Mouse (Mus musculus): Measurements from ENCODE around the gene Lamc3. TPM values are rescaled to one million over a fixed set of nuclear protein-coding genes. Genes with fewer than 3 reads are reported as not detected.
"Not testable (repeated sequence)": the region's sequence is repeated elsewhere in the genome, so short reads cannot be mapped to it uniquely, and the experiment has no call there.

The Lamc3 gene
- polyA plus RNA-seq, 1 experiment from 2014 or later = 1.6 TPM

DNA sequence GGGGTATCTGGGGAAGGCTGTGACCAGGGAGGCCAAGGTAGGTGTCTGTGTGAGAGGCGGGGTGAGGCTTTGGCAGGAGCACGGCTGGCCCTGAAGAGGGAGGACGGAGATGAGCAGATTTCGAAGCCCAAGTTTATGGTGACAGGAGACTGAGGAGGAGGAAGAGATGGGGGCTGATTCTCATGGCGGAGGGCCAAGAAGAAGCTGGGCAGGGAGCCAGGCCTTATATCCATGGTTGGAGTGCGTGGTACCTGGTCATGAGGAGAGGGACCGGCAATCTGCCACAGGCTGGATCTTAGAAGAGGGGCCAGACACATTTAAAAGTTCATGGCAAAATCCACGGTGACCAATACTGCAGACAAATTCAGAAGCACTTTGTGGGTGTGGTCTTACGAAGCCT lies 19.3 kb downstream of the Lamc3 start:
- Histone ChIP-seq H3K36me3 (no peaks in the 10 kb centered on the region), H3K4me2 (no peak overlapping the region), H3K9ac (no peak overlapping the region), H3K9me3 (no peaks in the 10 kb centered on the region), H3K27me3 (no peaks in the 10 kb centered on the region), H3K4me3 (no peak overlapping the region), H3K4me1 (0 out of 2 replicates have a peak, but pooled peaks cover 3% of the 10 kb centered on the region), H3K27ac (no peak overlapping the region)
- WGBS = 45% methylated on average over 9 of the region's 9 CpGs
- ATAC-seq (ENCODE audit: borderline replicate concordance, extremely low read depth, low FRiP score, low TSS enrichment) = no peak

DNA sequence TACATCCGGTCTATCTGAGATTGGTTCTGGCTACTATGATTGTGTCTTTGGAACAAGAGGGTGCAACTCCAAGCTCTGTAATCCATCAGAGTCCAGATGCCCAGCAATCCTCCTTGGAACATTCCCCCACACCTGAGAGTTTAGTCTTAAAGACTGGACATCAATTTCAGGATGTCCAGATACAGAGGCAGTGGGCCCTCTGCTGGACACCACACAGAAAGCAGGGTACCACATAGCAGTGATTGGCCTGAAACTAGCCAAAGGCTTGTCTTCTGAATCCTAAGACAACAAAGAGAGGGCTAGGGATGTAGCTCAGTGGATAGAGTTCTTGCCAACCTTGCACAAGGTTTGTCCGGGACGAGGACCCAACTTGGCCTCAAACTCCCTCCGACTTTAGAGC lies 25.5 kb downstream of the Lamc3 start:
- ATAC-seq (ENCODE audit: borderline replicate concordance, extremely low read depth, low FRiP score, low TSS enrichment) = no peak
- Histone ChIP-seq H3K36me3 (no peaks in the 10 kb centered on the region), H3K27ac (no peak overlapping the region), H3K9ac (no peak overlapping the region), H3K4me1 (no peaks in the 10 kb centered on the region), H3K4me3 (no peak overlapping the region), H3K27me3 (no peaks in the 10 kb centered on the region; the same call in 1 of the 2 replicates), H3K9me3 (no peaks in the 10 kb centered on the region), H3K4me2 (no peak overlapping the region)
- WGBS = 67% methylated on average over 4 of the region's 4 CpGs

DNA sequence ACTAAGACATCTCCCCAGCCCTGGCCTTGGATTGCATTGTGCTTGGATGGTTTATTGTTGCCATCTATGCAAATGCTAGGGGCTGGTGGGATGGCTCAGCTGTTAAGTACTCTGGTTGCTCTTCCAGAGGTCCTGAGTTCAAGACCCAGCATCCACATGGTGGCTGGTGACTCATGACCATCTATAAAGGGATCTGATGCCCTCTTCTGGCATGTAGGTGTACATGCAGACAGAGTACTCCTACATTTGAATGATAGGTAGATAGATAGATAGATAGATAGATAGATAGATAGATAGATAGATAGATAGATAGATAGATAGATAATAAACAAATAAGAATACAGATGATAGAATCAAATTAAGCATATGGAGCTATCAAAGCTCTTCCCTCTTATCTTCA lies 27.1 kb downstream of the Lamc3 start:
- H3K4me3 ChIP-seq; H3K36me3 ChIP-seq; H3K9ac ChIP-seq; H3K27me3 ChIP-seq; ATAC-seq (ENCODE audit: borderline replicate concordance, extremely low read depth, low FRiP score, low TSS enrichment); H3K4me1 ChIP-seq; H3K27ac ChIP-seq; H3K9me3 ChIP-seq; H3K4me2 ChIP-seq: not testable (repeated sequence)

DNA sequence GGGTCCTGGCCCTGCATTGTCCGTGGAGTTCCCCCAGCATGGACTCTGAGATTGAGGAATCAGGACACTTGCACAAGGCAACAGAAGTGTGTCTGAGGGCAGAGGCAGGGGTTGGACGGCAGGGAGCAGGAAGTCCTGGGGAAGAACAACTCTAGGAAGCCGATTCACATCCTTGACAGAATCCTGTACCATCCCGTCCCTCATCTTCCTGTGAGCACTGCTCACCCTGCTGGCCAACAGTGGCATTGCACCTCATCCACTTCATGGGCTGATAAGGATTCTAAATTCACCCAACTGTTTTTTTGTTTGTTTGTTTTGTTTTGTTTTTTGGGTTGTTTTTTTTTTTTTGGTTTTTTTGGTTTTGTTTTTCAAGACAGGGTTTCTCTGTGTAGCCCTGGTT lies 28.0 kb downstream of the Lamc3 start:
- ATAC-seq (ENCODE audit: borderline replicate concordance, extremely low read depth, low FRiP score, low TSS enrichment) = no peak

DNA sequence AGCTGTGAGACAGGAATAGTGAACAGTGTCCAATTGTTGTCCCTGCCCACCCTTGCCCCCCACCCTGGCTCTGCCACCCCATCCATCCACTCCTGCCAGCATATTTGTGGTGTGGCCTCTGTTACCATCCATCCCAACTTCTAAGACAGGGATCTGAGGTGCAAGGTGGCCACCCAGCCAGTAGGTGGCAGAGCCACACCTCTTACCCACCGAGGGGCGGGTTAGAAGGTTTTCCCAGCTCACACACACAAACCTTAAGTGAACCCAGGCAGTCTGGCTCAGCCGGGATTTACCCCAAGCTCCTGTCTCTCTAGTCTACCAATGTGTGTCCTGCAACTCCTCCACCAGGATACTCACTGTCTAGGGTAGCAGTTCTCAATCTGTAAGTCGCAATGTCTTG lies 30.5 kb downstream of the Lamc3 start:
- H3K9me3 ChIP-seq = no peaks in the 10 kb centered on the region
- H3K9ac ChIP-seq = no peak overlapping the region
- no peak overlapping the region for H3K27ac ChIP-seq
- peaks cover 7% of the 10 kb centered on the region; the same call in 1 of the 2 replicates for H3K27me3 ChIP-seq
- WGBS = 29% methylated on average over 4 of the region's 4 CpGs
- no peaks in the 10 kb centered on the region for H3K36me3 ChIP-seq
- no peak overlapping the region for H3K4me3 ChIP-seq
- H3K4me1 ChIP-seq = no peaks in the 10 kb centered on the region
- no peak for ATAC-seq (ENCODE audit: borderline replicate concordance, extremely low read depth, low FRiP score, low TSS enrichment)
- no peak overlapping the region for H3K4me2 ChIP-seq

More for the DNA sequence above, 28.0 kb downstream of the Lamc3 start:
- no peaks in the 10 kb centered on the region for H3K36me3 ChIP-seq
- no peak overlapping the region for H3K4me3 ChIP-seq
- H3K4me1 ChIP-seq = no peaks in the 10 kb centered on the region
- H3K4me2 ChIP-seq = no peak overlapping the region
- no peaks in the 10 kb centered on the region for H3K9me3 ChIP-seq
- no peak overlapping the region for H3K27ac ChIP-seq
- 19% methylated on average over 4 of the region's 4 CpGs for WGBS
- H3K9ac ChIP-seq = no peak overlapping the region
- peaks cover 2% of the 10 kb centered on the region; the same call in 1 of the 2 replicates for H3K27me3 ChIP-seq

DNA sequence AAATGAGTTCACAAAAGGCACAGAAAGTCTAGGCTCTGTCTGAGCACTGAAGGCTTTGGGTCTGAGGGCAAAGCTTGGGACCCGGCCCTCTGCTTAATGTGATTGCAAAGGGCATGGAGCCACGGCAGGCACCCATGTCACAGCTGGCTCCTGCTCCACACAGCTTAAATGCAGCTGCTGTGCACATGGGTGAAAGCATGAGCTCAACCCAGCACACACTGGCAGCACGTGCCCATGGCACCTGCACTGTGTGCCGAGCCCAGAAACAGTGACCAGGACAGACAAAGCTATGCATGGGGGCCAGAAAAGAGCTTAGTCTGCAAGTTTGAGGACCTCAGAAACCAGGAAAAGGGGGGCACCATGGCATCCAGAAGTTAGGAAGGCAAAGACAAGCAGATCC lies 36.6 kb downstream of the Lamc3 start:
- Histone ChIP-seq H3K4me3 (no peak overlapping the region), H3K9me3 (no peaks in the 10 kb centered on the region), H3K36me3 (no peaks in the 10 kb centered on the region), H3K9ac (no peak overlapping the region), H3K4me1 (no peaks in the 10 kb centered on the region), H3K4me2 (no peak overlapping the region), H3K27me3 (peaks cover 7% of the 10 kb centered on the region; the same call in 1 of the 2 replicates), H3K27ac (no peak overlapping the region)
- WGBS = 71% methylated on average over 4 of the region's 4 CpGs
- no peak for ATAC-seq (ENCODE audit: borderline replicate concordance, extremely low read depth, low FRiP score, low TSS enrichment)

DNA sequence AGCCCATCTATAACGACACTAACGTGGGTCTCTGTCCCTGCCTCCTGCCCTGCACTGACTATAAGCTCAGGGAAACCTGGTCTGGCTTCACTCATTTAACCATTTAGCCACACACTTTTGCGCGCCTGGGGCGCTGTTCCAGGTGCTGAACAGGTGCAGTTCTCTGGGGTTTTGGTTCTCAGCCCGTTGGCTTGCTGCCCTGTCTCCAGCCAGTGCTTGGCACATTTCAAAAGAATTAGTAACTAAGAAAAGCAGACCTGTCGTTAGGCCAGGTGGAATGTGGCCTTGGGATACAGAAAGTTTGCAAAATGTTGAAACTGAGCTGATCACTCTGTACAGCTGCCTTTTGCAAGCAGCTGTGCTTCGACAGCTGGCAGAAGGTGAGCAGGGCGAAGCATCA lies 37.7 kb downstream of the Lamc3 start:
- 26% methylated on average over 9 of the region's 9 CpGs for WGBS

DNA sequence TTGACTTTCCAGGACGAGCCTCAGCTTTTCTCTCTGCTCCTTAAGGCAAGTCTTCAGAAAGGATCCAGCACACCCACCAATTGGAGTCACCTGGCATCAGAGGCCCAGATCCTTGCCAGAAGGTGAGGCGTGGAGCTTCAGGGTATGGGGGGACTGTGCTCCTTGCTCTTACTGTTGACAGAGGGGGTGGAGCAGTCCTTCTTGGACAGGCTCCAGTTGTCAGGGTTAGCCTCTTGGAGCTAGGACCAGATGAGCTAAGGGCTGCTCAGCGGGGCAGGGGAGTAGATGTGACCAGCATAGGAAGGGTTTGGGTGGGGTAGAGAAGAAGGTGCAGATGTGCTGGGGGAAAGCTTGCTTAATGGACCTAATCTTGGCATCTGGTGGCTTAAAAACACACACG lies 38.8 kb downstream of the Lamc3 start:
- no peaks in the 10 kb centered on the region for H3K36me3 ChIP-seq
- H3K4me2 ChIP-seq = no peak overlapping the region
- no peak overlapping the region for H3K9ac ChIP-seq
- no peak overlapping the region for H3K27ac ChIP-seq
- 34% methylated on average over 4 of the region's 4 CpGs for WGBS
- H3K4me3 ChIP-seq = no peak overlapping the region
- H3K27me3 ChIP-seq = peaks cover 2% of the 10 kb centered on the region; the same call in 1 of the 2 replicates
- no peak for ATAC-seq (ENCODE audit: borderline replicate concordance, extremely low read depth, low FRiP score, low TSS enrichment)
- no peaks in the 10 kb centered on the region for H3K9me3 ChIP-seq
- H3K4me1 ChIP-seq = no peaks in the 10 kb centered on the region

More for the DNA sequence above, 37.7 kb downstream of the Lamc3 start:
- H3K27me3 ChIP-seq = peaks cover 7% of the 10 kb centered on the region; the same call in 1 of the 2 replicates
- no peaks in the 10 kb centered on the region for H3K4me1 ChIP-seq
- no peak for ATAC-seq (ENCODE audit: borderline replicate concordance, extremely low read depth, low FRiP score, low TSS enrichment)
- H3K9me3 ChIP-seq = no peaks in the 10 kb centered on the region
- H3K9ac ChIP-seq = no peak overlapping the region
- no peak overlapping the region for H3K4me3 ChIP-seq
- H3K27ac ChIP-seq = no peak overlapping the region
- H3K36me3 ChIP-seq = no peaks in the 10 kb centered on the region
- H3K4me2 ChIP-seq = no peak overlapping the region

DNA sequence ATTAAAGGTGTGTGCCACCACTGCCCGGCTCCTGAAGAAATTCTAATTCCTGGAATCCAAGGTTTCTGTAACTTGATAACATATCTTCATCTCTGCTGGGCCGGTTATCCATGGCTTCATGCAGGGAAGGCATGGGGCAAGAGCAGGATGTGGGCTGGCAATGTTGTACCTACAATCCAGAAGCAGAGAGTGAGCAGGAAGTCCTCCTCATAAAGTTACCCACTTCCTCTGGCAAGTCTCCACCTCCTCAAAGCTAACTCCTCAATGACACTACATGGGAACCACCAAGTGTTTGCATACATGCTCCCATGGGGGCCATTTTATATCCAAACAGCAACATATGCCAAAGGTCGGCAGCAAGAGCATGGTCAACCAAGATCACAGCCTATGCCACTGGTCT lies 42.6 kb downstream of the Lamc3 start:
- Histone ChIP-seq H3K27ac (no peak overlapping the region), H3K9me3 (no peaks in the 10 kb centered on the region), H3K4me2 (no peak overlapping the region), H3K4me1 (no peaks in the 10 kb centered on the region), H3K4me3 (no peak overlapping the region), H3K27me3 (no peaks in the 10 kb centered on the region), H3K9ac (no peak overlapping the region), H3K36me3 (no peaks in the 10 kb centered on the region)
- no peak for ATAC-seq (ENCODE audit: borderline replicate concordance, extremely low read depth, low FRiP score, low TSS enrichment)
- WGBS = 83% methylated on average over 3 of the region's 3 CpGs

DNA sequence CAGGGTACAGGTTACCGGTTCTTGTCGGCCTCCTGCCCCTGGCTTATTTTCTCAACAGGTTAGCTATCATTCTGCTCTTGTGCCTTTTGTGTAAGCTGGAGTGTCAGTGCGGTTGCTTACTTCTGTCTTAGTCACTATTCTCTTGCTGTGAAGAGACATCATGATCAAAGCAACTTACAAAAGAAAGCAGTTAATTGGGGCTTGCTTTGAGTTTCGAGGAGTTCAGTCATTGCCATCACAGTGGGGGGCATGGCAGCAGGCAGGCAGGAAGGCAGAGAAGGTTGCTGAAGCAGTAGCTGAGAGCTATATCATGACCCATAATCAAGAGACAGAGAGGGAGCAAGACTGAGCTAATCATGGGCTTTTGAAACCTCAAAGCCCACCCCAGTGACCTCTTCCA lies 47.5 kb downstream of the Lamc3 start:
- H3K27ac ChIP-seq = no peak overlapping the region

DNA sequence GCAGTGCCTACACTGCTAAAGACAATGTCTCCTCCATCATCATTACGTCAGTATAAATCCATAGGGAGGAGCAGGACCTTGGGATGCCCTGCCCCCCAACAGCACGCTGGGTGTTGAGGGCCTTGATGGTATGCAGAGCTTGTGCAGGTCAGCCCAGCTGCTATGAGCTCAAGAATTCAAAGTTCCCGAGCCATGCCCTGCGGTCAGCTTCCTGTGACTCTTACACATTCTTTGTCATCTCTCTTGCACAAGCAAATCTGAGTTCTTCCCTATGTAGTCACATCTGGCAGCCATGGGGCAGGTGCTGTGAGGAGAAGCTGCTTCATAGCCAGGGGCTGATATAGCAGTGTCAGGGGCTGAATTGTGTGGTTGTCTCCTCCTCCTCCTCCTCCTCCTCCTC lies 48.0 kb downstream of the Lamc3 start:
- no peak overlapping the region for H3K27ac ChIP-seq
- no peak overlapping the region for H3K4me2 ChIP-seq
- no peak overlapping the region for H3K9ac ChIP-seq
- no peak overlapping the region for H3K4me3 ChIP-seq
- H3K36me3 ChIP-seq = no peaks in the 10 kb centered on the region
- H3K4me1 ChIP-seq = no peaks in the 10 kb centered on the region
- 31% methylated on average over 4 of the region's 4 CpGs for WGBS
- H3K9me3 ChIP-seq = no peaks in the 10 kb centered on the region
- 0 out of 2 replicates have a peak, but pooled peaks have one; percentile 31 for ATAC-seq (ENCODE audit: borderline replicate concordance, extremely low read depth, low FRiP score, low TSS enrichment)
- no peaks in the 10 kb centered on the region for H3K27me3 ChIP-seq

More for the DNA sequence above, 47.5 kb downstream of the Lamc3 start:
- Histone ChIP-seq H3K36me3 (no peaks in the 10 kb centered on the region), H3K4me1 (no peaks in the 10 kb centered on the region), H3K9me3 (no peaks in the 10 kb centered on the region), H3K9ac (no peak overlapping the region), H3K4me3 (no peak overlapping the region), H3K4me2 (no peak overlapping the region), H3K27me3 (no peaks in the 10 kb centered on the region)
- WGBS = 49% methylated on average over 4 of the region's 4 CpGs
- ATAC-seq (ENCODE audit: borderline replicate concordance, extremely low read depth, low FRiP score, low TSS enrichment) = no peak

DNA sequence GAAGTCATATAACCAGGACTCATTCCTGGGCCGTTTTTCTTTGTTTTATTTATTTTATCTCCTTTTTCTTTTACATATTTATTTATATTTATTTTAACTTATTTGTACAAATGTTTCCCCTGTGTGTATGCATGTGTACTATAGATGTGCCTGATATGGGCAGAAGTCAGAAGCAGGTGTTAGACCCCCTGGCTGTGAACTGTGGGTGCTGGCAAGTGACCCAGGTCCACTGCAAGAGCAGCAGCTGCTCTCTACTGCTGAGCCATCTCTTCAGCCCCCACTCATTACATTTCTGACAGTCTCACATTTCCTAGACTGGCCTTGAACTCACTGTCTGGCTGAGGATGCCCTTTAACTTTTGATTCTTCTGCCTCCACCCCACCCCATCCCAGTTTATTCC lies 51.2 kb downstream of the Lamc3 start:
- no peak overlapping the region for H3K27ac ChIP-seq
- H3K4me2 ChIP-seq = no peak overlapping the region
- WGBS = 50% methylated on average over 1 of the region's 1 CpGs
- H3K4me1 ChIP-seq = no peaks in the 10 kb centered on the region
- H3K27me3 ChIP-seq = no peaks in the 10 kb centered on the region
- ATAC-seq (ENCODE audit: borderline replicate concordance, extremely low read depth, low FRiP score, low TSS enrichment) = no peak
- no peaks in the 10 kb centered on the region for H3K9me3 ChIP-seq
- H3K9ac ChIP-seq = no peak overlapping the region
- H3K36me3 ChIP-seq = no peaks in the 10 kb centered on the region
- H3K4me3 ChIP-seq = no peak overlapping the region

DNA sequence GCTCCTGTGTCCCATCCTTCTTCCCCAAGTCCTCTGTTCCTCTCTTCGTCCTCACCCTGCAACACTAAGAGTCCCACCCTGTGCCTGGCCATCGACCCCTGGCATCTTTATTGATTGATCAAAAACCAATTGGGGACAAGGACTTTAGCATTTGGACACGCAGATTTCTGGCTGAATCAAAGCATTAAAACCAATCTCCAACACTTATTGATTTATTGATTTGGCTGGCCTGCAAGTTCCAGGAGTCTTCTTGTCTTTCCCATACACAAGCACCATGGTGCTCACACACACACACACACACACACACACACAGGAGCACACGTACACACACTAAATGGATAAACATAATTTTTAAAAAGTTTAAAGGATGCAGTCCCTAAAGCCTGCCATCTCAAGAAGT lies 55.9 kb downstream of the Lamc3 start:
- WGBS = 66% methylated on average over 4 of the region's 4 CpGs
- ATAC-seq (ENCODE audit: borderline replicate concordance, extremely low read depth, low FRiP score, low TSS enrichment) = no peak

More for the DNA sequence above, 55.9 kb downstream of the Lamc3 start:
- H3K27ac ChIP-seq = no peak overlapping the region
- H3K4me3 ChIP-seq = no peak overlapping the region
- H3K4me2 ChIP-seq = no peak overlapping the region
- H3K9me3 ChIP-seq = no peaks in the 10 kb centered on the region
- no peak overlapping the region for H3K9ac ChIP-seq
- H3K4me1 ChIP-seq = no peaks in the 10 kb centered on the region
- H3K36me3 ChIP-seq = no peaks in the 10 kb centered on the region
- no peaks in the 10 kb centered on the region for H3K27me3 ChIP-seq
